Mouse (Mus musculus): ENCODE results near the gene Mfap1b.

DNA sequence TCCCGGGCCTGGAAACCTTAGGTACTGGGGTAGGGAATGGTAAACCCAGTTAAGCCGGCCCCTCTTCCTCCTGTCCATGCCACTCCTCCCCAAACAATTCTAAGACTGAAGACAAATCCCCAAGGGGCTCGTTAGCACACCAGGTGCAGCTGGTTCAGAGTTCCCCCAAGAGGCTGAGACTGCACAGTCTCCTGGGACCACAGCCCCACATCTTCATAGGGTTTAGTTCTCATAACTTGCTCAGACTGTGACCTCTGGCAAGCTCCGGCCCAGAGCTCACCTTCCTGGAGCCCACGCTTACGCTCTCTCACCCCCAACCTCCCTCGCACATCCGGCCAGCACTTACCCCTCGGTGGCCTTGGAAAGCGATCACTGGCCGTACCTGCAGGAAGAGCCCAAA is 32.1 kb downstream of the Mfap1b start:
- no peak for TF ChIP-seq CTCF (IDR thresholded peaks at IDR 0.05; ENCODE audit: insufficient read depth, low read depth, low read length)
- no peak for TF ChIP-seq POLR2A (IDR thresholded peaks at IDR 0.05; ENCODE audit: insufficient read depth, low read depth, low read length)

All from olfactory bulb, adult 2 months (tissue).